In genomic region chr14:42543170-42543701, GRCm38 (mm10) we compare ENCODE assay signal across 14 mouse cellular contexts. TPM values are rescaled to one million over a fixed set of nuclear protein-coding genes. Genes with fewer than 3 reads are reported as not detected.
DNase-seq lines count a peak whose midpoint lies in the region; ATAC-seq and TF ChIP-seq lines count a peak whose summit lies in the region.
"Not testable (repeated sequence)": the region's sequence is repeated elsewhere in the genome, so short reads cannot be mapped to it uniquely, and the experiment has no call there.
"Had no signal": no experiment of that assay in that cellular context is flagged by ENCODE, and none has a peak within 500 bp of the region (broad histone marks: within the 10 kb centered on the region; RNA-seq: fewer than 3 reads in every experiment).

No protein-coding gene starts in this region.

- H3K4me2 ChIP-seq in hindbrain, embryonic 16.5 days (ENCODE audit: low read length); midbrain, postnatal 0 days (ENCODE audit: low read depth, low read length, poor library complexity, severe bottlenecking): not testable (repeated sequence)

- DNase-seq in ES-CJ7 (ENCODE audit: low read depth, low spot score): peak; percentile 72
- peak; percentile 41 to 43 for DNase-seq in cerebellum, postnatal 10 days
- DNase-seq in frontal cortex, adult 2 months (ENCODE audit: extremely low spot score in 1 of 2, low spot score in 1 of 2): peak; percentile 49 to 67
- DNase-seq in kidney, postnatal 4 days: peak; percentile 44 to 61
- DNase-seq in left cerebral cortex, postnatal 14 days (ENCODE audit: low spot score in 2 of 2): peak; percentile 45 to 64
- DNase-seq in midbrain, postnatal 0 days (ENCODE audit: low spot score): not testable (repeated sequence)
- DNase-seq in spleen, postnatal 10 days (ENCODE audit: low spot score in 2 of 2): peak; percentile 6 to 12

- not testable (repeated sequence) for H3K9me3 ChIP-seq in hindbrain, embryonic 16.5 days (ENCODE audit: control insufficient read depth, low read length); midbrain, postnatal 0 days (ENCODE audit: low read length)

- 11% methylated on average over 20 of the region's 31 CpGs for WGBS in hindbrain, embryonic 16.5 days
- 11% methylated on average over 13 of the region's 31 CpGs for WGBS in midbrain, postnatal 0 days

- not testable (repeated sequence) for H3K4me1 ChIP-seq in hindbrain, embryonic 16.5 days (ENCODE audit: control insufficient read depth, insufficient read depth, low read depth, low read length); midbrain, postnatal 0 days (ENCODE audit: insufficient read depth, low read length)

- intact Hi-C loops in left cerebral cortex, postnatal 14 days (cut with DNase I): not testable (repeated sequence)

- ATAC-seq in hindbrain, embryonic 16.5 days: peak; percentile 88
- peak; percentile 80 for ATAC-seq in midbrain, postnatal 0 days (ENCODE audit: low FRiP score)

- H3K4me3 ChIP-seq in hindbrain, embryonic 16.5 days (ENCODE audit: low read length); midbrain, postnatal 0 days (ENCODE audit: low read depth, low read length): not testable (repeated sequence)

- not testable (repeated sequence) for H3K36me3 ChIP-seq in hindbrain, embryonic 16.5 days (ENCODE audit: control insufficient read depth, insufficient read depth, low read length); midbrain, postnatal 0 days (ENCODE audit: insufficient read depth, low read length)

- not testable (repeated sequence) for H3K27me3 ChIP-seq in hindbrain, embryonic 16.5 days (replicated peaks; ENCODE audit: control insufficient read depth, insufficient read depth, low read length); midbrain, postnatal 0 days (ENCODE audit: insufficient read depth, low read length)

- H3K9ac ChIP-seq in hindbrain, embryonic 16.5 days (ENCODE audit: low read depth, low read length); midbrain, postnatal 0 days (replicated peaks; ENCODE audit: low read length, poor library complexity, severe bottlenecking): not testable (repeated sequence)

- not testable (repeated sequence) for TF ChIP-seq CTCF in midbrain, postnatal 0 days (IDR thresholded peaks at IDR 0.05)

- not testable (repeated sequence) for H3K27ac ChIP-seq in hindbrain, embryonic 16.5 days (ENCODE audit: low read depth, low read length); midbrain, postnatal 0 days (ENCODE audit: low read depth, low read length)

RNA-seq across cellular contexts. Expression of gene Gm8024, which starts 19.2 kb away (rescaled TPM):
- polyA plus RNA-seq in frontal cortex, adult 2 months (2012; rRNA removed): 0.14 and 0.19 TPM in 2 replicates
- polyA plus RNA-seq in hindbrain, embryonic 16.5 days (2015; fragmentation: Nextera tagmentation; extraction: Ambion mirVana): not detected in 2 replicates
- total RNA-seq in left cerebral cortex, postnatal 14 days (2021): not detected
- total RNA-seq in midbrain, postnatal 0 days (2014; rRNA removed): not detected in 2 replicates
- polyA plus RNA-seq in midbrain, postnatal 0 days (2015; fragmentation: Nextera tagmentation; extraction: Ambion mirVana): 0.11 TPM in 1 of 2 replicates, not detected in the other
- total RNA-seq: heart, postnatal 36 days had no signal
- polyA plus RNA-seq: embryonic facial prominence, embryonic 13.5 days; gonadal fat pad, adult 2 months; liver, embryonic 11.5 days; Patski; stomach, embryonic 15.5 days had no signal

RNA-seq across cellular contexts. Expression of gene Gm8020, which starts 41.1 kb away (rescaled TPM):
- not detected in 2 replicates for polyA plus RNA-seq in frontal cortex, adult 2 months (2012; rRNA removed)
- polyA plus RNA-seq in hindbrain, embryonic 16.5 days (2015; fragmentation: Nextera tagmentation; extraction: Ambion mirVana): not detected in 2 replicates
- not detected for total RNA-seq in left cerebral cortex, postnatal 14 days (2021)
- total RNA-seq in midbrain, postnatal 0 days (2014; rRNA removed): not detected in 2 replicates
- polyA plus RNA-seq in midbrain, postnatal 0 days (2015; fragmentation: Nextera tagmentation; extraction: Ambion mirVana): not detected in 2 replicates
- total RNA-seq: heart, postnatal 36 days had no signal
- polyA plus RNA-seq: embryonic facial prominence, embryonic 13.5 days; gonadal fat pad, adult 2 months; liver, embryonic 11.5 days; Patski; stomach, embryonic 15.5 days had no signal

RNA-seq across cellular contexts. Expression of gene Gm17124, which starts 56.4 kb away (rescaled TPM):
- not detected in 2 replicates for polyA plus RNA-seq in frontal cortex, adult 2 months (2012; rRNA removed)
- not detected in 2 replicates for polyA plus RNA-seq in hindbrain, embryonic 16.5 days (2015; fragmentation: Nextera tagmentation; extraction: Ambion mirVana)
- not detected for total RNA-seq in left cerebral cortex, postnatal 14 days (2021)
- not detected in 2 replicates for total RNA-seq in midbrain, postnatal 0 days (2014; rRNA removed)
- not detected in 2 replicates for polyA plus RNA-seq in midbrain, postnatal 0 days (2015; fragmentation: Nextera tagmentation; extraction: Ambion mirVana)
- total RNA-seq: heart, postnatal 36 days had no signal
- polyA plus RNA-seq: embryonic facial prominence, embryonic 13.5 days; gonadal fat pad, adult 2 months; liver, embryonic 11.5 days; Patski; stomach, embryonic 15.5 days had no signal
